Mouse (Mus musculus) olfactory bulb, adult 2 months (tissue): ENCODE measurements around the gene Ano6. TPM values are rescaled to one million over a fixed set of nuclear protein-coding genes. Genes with fewer than 3 reads are reported as not detected.

ENCODE experiments used
- H3K27ac ChIP-seq: fragments of 200-500 bp; 2 replicates; pipeline ENCODE4 v1.5.1; 2012; ENCODE audit warnings: low read depth, low read length; ENCODE audit not compliant: insufficient read depth
- H3K4me1 ChIP-seq: fragments of 200-500 bp; 2 replicates; pipeline ENCODE4 v1.6.1; 2012; ENCODE audit warnings: low read length; ENCODE audit not compliant: control insufficient read depth, insufficient read depth
- H3K4me3 ChIP-seq: fragments of 200-500 bp; 2 replicates; pipeline ENCODE4 v1.5.1; 2012; ENCODE audit warnings: mild to moderate bottlenecking, low read depth, low read length, moderate library complexity; ENCODE audit not compliant: insufficient read depth
- CTCF ChIP-seq: fragments of 200-500 bp; IDR thresholded peaks from 2 replicates; pipeline ENCODE4 v1.5.1; 2012; ENCODE audit warnings: low read depth, mild to moderate bottlenecking, low read length, moderate library complexity; ENCODE audit not compliant: insufficient read depth
- POLR2A ChIP-seq: fragments of 200-500 bp; IDR thresholded peaks from 2 replicates; pipeline ENCODE4 v1.6.1; 2012; ENCODE audit warnings: mild to moderate bottlenecking, low read depth, low read length, moderate library complexity; ENCODE audit not compliant: insufficient read depth
- WGBS: fragments of 180-500 bp; shearing (Covaris S2); methylation state at CpG from one replicate; pipeline ENCODE4 v1.1.7; 2018; 5-methylcytosine and 5-hydroxymethylcytosine counted together
- polyA plus RNA-seq: library from polyadenylated mRNA; stranded (reverse); fragments of >200 nt; gene quantifications from 2 replicates; pipeline ENCODE4 v1.2.4, GENCODE M21; 2012; ENCODE audit warnings: low replicate concordance; ENCODE audit not compliant: missing spikeins, insufficient read depth, insufficient read length

The Ano6 gene
- polyA plus RNA-seq, 1 experiment = not detected

DNA sequence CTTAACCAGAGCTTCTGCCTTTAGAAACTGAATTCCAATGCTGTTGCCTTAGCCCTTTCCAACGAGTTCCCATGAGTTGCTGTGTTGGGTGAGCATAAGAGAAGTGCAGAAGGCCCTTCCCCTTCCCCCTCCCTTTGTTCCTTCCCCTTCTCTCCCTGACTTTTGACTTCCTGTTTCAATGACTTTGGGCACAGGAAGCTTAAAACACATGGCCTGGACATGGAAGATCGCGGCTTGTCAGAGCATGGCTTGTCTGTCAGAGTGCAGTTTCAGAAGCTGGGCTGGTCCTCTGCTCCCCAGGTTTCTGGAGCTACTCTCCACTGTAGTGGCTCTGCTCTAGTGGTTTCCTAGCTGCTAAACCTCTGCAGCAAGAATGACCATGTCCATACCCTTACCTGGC lies 17.3 kb downstream of the Ano6 start:
- H3K4me3 ChIP-seq = no peak overlapping the region
- H3K27ac ChIP-seq = no peak overlapping the region
- 74% methylated on average over 3 of the region's 3 CpGs for WGBS
- peaks cover 17% of the 10 kb centered on the region for H3K4me1 ChIP-seq
- no peak for TF ChIP-seq CTCF
- no peak for TF ChIP-seq POLR2A

- Histone ChIP-seq H3K27ac (no peak overlapping the region), H3K4me3 (no peak overlapping the region), H3K4me1 (peaks cover 1% of the 10 kb centered on the region)
- WGBS = 91% methylated on average over 4 of the region's 4 CpGs
- no peak for TF ChIP-seq CTCF
- TF ChIP-seq POLR2A = no peak
These were observed 19.7 kb downstream of the Ano6 start for GRCm38 (mm10) chr15:95810357-95810761.

DNA sequence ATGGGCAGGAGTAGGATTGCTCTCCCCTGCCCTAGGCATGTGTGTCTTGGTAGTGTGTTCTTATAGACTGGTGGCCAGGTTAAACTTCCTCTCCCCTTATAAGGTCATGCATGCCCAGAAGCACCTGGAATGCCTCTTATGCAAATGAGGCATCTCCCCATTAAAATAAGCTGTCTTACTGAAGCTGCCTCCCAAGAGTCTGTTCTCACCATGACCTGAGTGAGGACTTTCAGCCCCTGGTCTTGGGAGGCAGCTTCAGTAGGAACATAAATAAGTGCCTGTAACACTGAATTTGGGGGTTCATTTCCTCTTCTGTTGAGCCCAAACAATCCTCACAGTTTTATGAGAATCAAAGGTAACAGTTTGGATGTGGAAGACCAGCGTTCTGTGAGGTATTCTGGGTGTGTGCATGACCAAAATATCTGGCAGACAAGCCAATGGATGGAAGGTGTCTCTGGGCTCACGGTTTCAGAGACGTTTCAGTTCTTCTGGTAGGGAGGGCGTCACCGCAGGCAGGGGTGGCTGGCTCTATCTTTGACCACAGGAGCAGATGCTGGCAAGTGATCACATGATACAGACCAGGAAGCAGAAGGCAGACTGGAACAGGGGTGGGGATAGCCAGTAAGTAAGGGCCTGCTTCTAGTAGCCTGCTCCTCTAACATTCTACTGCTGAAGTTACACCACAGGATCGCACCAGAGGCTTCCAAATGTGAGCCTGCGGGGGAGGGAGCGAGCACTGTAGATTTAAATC lies 22.4 kb downstream of the Ano6 start:
- no peak overlapping the region for H3K27ac ChIP-seq
- H3K4me3 ChIP-seq = no peak overlapping the region
- 96% methylated on average over 8 of the region's 8 CpGs for WGBS
- H3K4me1 ChIP-seq = peaks cover 4% of the 10 kb centered on the region
- TF ChIP-seq POLR2A (no peak), CTCF (no peak)

DNA sequence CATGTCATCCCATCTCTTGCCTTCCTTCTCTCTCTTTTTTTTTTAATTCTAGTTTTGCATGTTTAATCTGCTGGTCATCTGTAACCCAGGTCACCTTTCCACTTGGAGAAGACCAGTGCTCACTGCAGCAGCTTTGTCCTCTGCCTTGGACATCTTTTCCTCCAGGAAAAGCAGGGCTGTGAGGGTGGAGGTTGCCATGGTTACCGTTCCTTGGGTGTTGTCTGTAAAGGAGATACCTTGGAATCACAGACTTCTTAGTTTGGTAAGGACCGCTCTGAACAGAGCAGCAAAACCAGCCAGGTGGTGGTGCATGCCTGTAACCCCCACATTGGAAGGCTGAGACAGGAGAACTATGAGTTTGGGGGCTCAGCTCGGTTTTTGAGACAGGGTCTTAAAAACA lies 26.9 kb downstream of the Ano6 start:
- peaks cover 11% of the 10 kb centered on the region for H3K4me1 ChIP-seq
- no peak overlapping the region for H3K27ac ChIP-seq
- 65% methylated on average over 3 of the region's 3 CpGs for WGBS
- no peak for TF ChIP-seq POLR2A
- TF ChIP-seq CTCF = no peak
- no peak overlapping the region for H3K4me3 ChIP-seq

GRCm38 (mm10) chr15:95819249-95820035 lies 28.8 kb downstream of the Ano6 start:
- WGBS = 89% methylated on average over 9 of the region's 9 CpGs
- Histone ChIP-seq H3K4me3 (no peak overlapping the region), H3K4me1 (peaks cover 11% of the 10 kb centered on the region), H3K27ac (no peak overlapping the region)
- TF ChIP-seq CTCF (no peak), POLR2A (no peak)

DNA sequence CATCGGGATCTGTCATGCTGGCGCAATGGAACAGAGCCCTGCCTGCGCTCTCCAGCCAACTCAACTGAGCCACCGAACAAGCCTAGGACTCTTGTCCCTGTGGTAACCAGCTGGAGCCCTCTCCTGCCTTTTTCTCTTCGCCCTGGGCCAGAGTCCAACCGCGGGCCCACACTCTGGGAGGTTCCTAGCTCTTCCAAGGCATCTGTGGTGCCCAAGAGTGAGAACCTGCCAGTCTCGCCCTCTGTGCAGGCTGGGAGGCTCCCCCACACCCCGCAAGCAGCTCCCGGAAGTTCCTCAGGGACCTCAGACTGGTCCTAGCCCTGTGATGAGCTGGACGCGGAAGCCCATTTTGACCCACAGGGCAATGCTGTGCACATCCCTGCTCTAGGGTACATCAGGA lies 29.5 kb downstream of the Ano6 start:
- WGBS = 81% methylated on average over 12 of the region's 12 CpGs
- Histone ChIP-seq H3K27ac (no peak overlapping the region), H3K4me3 (no peak overlapping the region), H3K4me1 (peaks cover 11% of the 10 kb centered on the region)
- TF ChIP-seq POLR2A = no peak
- TF ChIP-seq CTCF = no peak

DNA sequence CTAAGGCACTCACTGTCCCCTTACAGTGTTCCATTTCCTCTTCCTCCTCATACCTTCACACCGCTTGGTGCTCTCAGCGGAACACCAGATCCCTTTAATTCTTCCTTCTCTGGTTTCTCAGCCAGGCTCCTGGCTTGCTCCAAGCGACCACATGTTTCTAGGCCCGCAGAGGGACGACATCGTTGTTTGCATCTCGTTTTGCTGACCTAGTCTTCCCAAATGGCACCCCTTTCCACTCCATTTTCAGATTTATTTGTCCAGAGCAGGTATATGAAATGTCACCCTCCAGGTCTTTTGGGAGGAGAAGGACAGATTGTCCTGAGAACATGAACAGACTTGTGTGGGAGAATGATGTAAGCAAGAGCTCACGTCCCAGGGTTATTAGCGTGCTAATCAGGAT lies 30.0 kb downstream of the Ano6 start:
- H3K4me1 ChIP-seq = peaks cover 11% of the 10 kb centered on the region
- TF ChIP-seq POLR2A (no peak), CTCF (no peak)
- no peak overlapping the region for H3K4me3 ChIP-seq
- no peak overlapping the region for H3K27ac ChIP-seq
- 87% methylated on average over 9 of the region's 9 CpGs for WGBS

- WGBS = 90% methylated on average over 9 of the region's 9 CpGs
- no peak for TF ChIP-seq POLR2A
- no peak for TF ChIP-seq CTCF
- Histone ChIP-seq H3K27ac (no peak overlapping the region), H3K4me3 (no peak overlapping the region), H3K4me1 (peaks cover 11% of the 10 kb centered on the region)
These were observed 31.5 kb downstream of the Ano6 start for GRCm38 (mm10) chr15:95822099-95822498.
